Mouse (Mus musculus) frontal cortex, postnatal 10 days (tissue): Measurements from ENCODE around the gene Gng8.

Experiments
- DNase-seq, 2 experiments: peaks; one replicate each; pipeline ENCODE4 v3.0.0; 2022; ENCODE audit warnings: low spot score in 2 of 2, mixed read lengths in 1 of 2

Gng8 gene

DNA sequence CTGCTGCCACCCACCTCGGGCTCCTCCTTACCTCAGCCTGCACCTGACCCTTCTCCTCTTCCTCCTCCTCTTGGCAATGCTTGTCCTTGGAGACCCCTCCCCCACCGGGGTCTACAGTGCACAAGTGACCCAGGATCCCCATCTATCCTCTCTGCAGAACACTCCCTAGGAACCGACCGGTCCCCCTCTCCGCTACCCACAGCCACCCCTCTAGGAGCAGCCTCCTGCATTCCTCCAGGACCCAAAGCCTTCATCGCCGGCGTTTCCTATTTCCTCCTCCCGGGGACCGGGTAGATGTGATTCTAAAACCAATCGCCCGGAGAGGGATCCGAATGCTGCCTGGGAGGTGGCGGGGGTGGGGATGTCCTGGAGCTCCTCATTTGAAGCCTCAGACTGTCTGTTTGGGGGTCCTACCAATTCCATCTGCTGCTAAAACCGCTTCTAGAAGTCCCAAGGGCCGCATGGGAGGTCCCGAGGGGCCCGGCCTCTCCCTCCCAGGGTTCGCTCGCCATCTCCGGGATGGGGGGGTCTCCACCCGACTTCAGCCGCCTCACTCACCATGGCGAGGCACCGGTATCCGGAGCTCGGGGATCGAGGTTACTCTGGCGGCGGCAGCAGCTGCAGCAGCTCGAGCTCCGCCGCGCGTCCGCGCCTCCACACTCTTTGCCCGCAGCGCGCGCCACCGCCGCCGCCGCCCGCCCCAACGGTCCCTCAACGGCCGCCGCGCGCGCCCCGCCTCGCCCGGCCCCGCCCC is 31.9 kb downstream of the Gng8 start:
- DNase-seq: peak; percentile 60 to 77

GRCm38 (mm10) chr7:16924037-16924834 is 32.6 kb downstream of the Gng8 start, which contains the start of gene Calm3:
Gene Calm3, minus strand, starts transcription at chr7:16924114.
- DNase-seq: peak; percentile 98 to 100

GRCm38 (mm10) chr7:16928341-16928740 is 36.8 kb downstream of the Gng8 start:
- no peak for DNase-seq

DNA sequence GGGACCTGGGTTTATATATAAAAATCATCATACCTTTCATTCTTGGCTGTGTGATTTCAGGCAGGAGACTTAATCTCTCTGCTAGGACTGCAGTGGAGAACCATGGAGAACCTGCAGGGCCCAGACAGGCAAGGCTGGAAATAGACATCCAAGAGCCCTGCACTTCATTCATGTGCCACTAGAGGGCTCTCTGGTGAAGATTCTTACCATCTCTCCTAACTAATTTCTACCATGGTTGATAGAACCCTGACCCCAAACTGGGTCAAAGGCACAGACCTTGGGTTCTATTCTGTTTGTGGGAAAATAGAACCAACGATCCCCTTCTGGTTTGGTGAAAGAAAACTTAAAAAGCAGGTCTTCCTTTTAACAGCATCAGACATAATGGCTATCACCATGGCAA is 39.3 kb downstream of the Gng8 start:
- peak in 1 of 2 experiments; percentile 70 for DNase-seq

DNA sequence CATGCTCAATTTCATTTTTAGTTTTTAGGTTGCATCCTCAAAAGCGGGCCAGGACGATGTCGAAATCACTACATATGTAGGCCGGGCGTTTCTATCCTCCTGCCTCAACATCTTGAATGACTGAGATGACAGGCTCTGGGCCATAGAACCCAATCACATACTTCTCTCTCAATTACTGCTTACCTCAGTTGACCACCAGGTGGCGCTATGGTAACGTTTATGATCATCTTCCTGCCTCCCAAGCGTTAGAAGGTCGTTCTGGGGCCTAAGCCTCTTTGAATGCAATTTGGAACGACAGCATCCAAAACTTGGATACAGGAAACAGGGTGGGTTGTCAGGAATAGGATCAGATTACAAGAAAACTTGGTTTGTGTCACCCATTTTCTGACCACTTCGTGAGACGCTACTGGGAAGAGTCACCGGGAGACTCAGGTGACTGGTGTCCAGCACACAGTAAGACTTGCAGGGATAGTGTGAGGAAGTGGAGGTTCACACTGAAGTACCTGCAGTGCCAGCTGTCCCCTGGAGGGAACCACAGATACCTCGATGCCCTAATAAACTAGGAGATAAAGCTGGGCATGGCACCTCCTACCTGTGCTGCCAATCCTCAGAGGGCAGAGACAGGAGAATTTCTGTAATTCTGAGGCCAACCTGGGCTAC is 40.5 kb downstream of the Gng8 start:
- peak in 1 of 2 experiments; percentile 86 for DNase-seq

DNA sequence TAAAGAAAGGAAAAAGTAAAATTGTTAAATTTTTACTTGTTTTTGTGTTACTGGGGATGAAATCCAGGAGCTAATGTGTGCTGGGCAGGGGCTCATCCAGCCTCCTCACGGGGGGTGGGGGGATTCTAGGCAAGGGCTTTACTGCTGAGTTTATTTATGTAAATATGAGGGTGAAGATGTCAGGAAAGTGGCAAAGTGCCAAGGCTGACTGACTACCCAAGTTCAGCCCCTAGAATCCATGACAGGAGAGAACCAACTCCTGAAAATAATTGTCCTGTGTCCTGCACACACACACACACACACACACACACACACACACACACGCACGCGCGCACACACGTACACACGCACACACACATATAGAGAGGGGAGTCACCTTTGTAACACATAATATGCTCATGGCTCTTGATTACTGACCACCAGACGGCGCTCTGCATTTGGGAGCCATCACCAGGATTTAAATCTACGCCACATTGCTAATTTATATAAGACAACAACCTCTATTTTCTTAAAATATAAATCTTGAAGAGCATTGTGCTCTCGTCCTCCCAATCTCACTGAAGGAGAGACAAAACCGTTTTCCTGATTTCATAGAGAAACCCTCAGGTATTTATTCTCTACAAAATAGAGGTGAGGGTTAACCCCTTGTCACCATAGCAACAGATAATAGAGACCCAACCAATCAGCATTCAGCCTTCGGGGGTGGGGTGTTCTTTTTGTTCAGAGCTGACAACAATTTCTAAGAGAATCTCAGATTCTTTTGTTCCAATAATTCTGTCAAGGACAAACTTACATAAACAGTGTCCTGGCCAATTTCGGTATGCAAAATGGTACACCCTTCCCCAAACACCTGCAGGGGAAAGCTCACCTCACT is 41.4 kb downstream of the Gng8 start:
- DNase-seq: peak in 1 of 2 experiments; percentile 68

- no peak for DNase-seq
Measured at GRCm38 (mm10) chr7:16937312-16937711, 45.7 kb downstream of the Gng8 start.

DNA sequence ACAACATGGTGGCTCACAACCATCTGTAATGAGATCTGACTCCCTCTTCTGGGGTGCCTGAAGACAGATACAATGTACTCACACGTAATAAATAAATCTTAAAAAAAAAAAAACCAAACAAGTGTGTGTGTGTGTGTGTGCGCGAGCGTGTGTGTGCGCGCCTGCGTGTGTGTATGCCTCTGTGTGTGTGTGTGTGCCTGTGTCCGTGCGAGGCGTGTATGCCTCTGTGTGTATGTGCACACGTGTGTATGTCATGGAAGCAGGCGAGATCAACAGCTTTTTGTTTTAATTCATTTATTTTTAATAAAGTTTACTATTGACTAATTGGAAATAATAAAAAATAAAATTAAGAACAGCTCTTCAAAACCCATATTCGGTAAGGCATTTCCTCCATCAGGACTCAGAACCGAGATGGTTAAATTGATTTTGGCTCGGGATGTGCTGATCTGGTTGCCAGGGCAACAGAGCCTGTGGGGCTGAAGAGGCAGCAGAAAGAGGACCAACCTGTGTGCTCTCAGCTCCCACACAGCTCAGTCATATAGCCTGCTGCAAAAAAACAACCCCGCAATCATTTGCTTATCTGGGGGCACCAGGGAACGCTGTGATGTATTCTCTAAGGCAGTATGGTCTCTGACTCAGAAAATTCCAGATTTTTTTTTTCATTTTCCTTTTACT is 46.7 kb downstream of the Gng8 start:
- peak in 1 of 2 experiments; percentile 66 for DNase-seq

DNA sequence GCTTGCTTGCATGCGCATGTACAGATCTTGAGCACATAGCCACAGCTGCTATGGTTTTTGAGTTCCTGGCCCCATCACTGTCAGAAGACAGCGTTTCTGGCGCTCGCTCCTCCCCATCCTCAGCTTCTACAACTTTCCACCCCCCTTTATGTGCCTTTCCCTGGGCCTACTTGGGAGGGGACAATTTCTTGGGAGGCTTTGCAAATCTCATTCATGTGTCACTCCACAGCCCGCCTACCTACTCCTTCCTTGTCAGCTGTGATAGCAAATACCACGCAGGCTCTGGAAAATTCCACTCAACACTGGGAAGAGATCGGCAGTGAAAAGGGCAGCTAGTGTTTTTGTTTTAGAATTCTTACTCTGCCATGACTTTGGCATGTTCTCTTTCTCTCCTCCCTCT is 48.7 kb downstream of the Gng8 start:
- no peak for DNase-seq

- no peak for DNase-seq
Measured at GRCm38 (mm10) chr7:16942861-16943260, 51.3 kb downstream of the Gng8 start.

- DNase-seq: peak; percentile 88 to 90
Measured at GRCm38 (mm10) chr7:16944061-16944807, 52.6 kb downstream of the Gng8 start, which contains the start of gene Pnmal2. Gene Pnmal2, plus strand, starts transcription at chr7:16944682.

DNA sequence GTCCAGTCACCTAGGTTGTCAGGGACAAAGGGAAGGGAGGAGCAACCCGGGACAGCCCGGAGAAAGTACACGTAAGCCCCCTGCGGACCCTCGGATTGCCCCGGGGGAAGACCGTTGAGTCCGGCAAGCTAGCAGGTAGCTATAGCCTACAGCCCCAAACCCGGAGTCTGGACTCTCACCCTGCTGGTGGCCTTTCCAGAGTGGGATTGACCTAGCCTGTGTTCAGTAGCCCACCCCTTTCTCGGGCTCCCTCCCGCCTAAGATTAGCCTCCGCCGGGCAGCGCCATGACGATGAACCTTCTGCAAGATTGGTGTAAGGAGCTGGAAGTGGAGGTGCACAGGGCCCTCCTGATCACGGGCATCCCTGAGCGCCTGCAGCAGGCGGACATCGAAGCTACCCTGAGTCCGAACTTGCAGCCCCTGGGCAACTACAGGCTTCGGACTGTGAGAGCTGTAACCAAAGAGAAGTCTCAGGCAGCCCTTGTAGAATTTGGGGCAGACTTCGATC is 53.3 kb downstream of the Gng8 start:
- DNase-seq: no peak
